Mouse (Mus musculus) midbrain, embryonic 12.5 days (tissue): Measurements from ENCODE around the gene Gk5. TPM values are rescaled to one million over a fixed set of nuclear protein-coding genes. Genes with fewer than 3 reads are reported as not detected.

Experiments used
- ATAC-seq: fragments of 200-750 bp; cut with Nextera tagmentation; 2 replicates; pipeline ENCODE4 v1.8.0; 2017; ENCODE audit warnings: low read depth, moderate TSS enrichment, moderate library complexity; ENCODE audit not compliant: low FRiP score
- H3K27ac ChIP-seq: fragments of 300-500 bp; sonication (generic); replicated peaks from 2 replicates; pipeline ENCODE4 v1.5.1; 2016; ENCODE audit warnings: mild to moderate bottlenecking
- H3K27me3 ChIP-seq: fragments of 300-500 bp; sonication (generic); 2 replicates; pipeline ENCODE4 v1.6.1; 2016; ENCODE audit warnings: mild to moderate bottlenecking
- H3K36me3 ChIP-seq: fragments of 300-500 bp; sonication (generic); 2 replicates; pipeline ENCODE4 v1.6.1; 2016
- H3K4me1 ChIP-seq: fragments of 300-500 bp; sonication (generic); 2 replicates; pipeline ENCODE4 v1.6.1; 2016
- H3K4me2 ChIP-seq: fragments of 300-500 bp; sonication (generic); replicated peaks from 2 replicates; pipeline ENCODE4 v1.6.1; 2016; ENCODE audit warnings: mild to moderate bottlenecking, moderate library complexity
- H3K4me3 ChIP-seq: fragments of 300-500 bp; sonication (generic); 2 replicates; pipeline ENCODE4 v1.5.1; 2016; ENCODE audit warnings: mild to moderate bottlenecking
- H3K9ac ChIP-seq: fragments of 300-500 bp; sonication (generic); replicated peaks from 2 replicates; pipeline ENCODE4 v1.6.1; 2016; ENCODE audit warnings: mild to moderate bottlenecking, moderate library complexity
- H3K9me3 ChIP-seq: fragments of 300-500 bp; sonication (generic); 2 replicates; pipeline ENCODE4 v1.6.1; 2016; ENCODE audit warnings: mild to moderate bottlenecking
- WGBS: fragments of 180-500 bp; shearing (Covaris S2); methylation state at CpG from one replicate; pipeline ENCODE4 v1.1.7; 2016; 5-methylcytosine and 5-hydroxymethylcytosine counted together
- polyA plus RNA-seq: library from polyadenylated mRNA; unstranded; fragments of >200 nt; fragmentation: Nextera tagmentation; extraction: Ambion mirVana; gene quantifications from 2 replicates; pipeline ENCODE4 v1.2.1, GENCODE M21; 2016

Gk5 gene
- polyA plus RNA-seq, 1 experiment from 2014 or later = 3.2 TPM

DNA sequence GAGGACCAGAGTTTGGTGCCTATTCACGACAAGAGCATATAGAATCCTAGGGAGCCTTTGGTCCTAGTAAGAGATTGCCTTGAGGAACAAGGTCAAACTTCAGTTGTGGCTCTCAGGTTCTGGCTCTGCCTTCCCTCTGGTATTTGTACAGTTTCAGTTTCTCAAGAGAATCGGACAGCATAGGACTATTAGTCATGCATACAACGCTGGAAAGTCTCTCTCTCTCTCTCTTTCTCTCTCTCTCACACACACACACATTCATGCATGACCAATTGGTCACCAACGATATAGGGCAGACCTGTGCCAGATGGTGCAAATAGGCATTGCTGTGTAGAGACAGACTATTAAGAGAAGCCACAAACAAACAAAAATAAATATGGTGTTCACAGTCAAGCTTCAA is 946 bp upstream of the Gk5 start:
- Histone ChIP-seq H3K27me3 (no peaks in the 10 kb centered on the region), H3K4me2 (peak overlapping the region; percentile 63), H3K4me1 (0 out of 2 replicates have a peak, but pooled peaks cover 5% of the 10 kb centered on the region), H3K4me3 (peak overlapping the region; percentile 65; the same call in 1 of the 2 replicates), H3K36me3 (no peaks in the 10 kb centered on the region), H3K9ac (no peak overlapping the region), H3K27ac (no peak overlapping the region), H3K9me3 (no peaks in the 10 kb centered on the region)
- no peak for ATAC-seq
- 90% methylated on average over 4 of the region's 4 CpGs for WGBS

DNA sequence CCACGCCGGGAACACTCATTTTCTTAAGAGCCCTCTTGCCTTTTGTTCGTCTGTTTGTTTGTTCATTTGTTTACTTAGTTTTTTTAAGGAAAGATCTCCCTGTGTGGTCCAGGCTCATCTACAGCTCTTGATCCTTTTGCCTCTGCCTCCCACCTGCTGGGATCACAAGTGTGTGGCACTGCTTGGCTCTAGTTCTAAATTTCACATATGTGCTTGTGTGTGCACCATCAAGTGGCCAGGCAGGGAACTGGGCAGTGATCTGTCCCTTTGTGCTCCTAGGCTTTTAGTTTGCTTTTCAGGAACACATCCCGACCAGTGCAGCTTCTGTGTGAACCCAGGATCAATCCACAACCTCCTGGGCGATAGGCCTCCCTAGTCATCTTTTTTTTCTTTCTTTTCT is 8.8 kb downstream of the Gk5 start:
- no peak for ATAC-seq
- Histone ChIP-seq H3K9ac (no peak overlapping the region), H3K9me3 (no peaks in the 10 kb centered on the region), H3K36me3 (no peaks in the 10 kb centered on the region), H3K4me2 (no peak overlapping the region), H3K27ac (no peak overlapping the region), H3K4me1 (no peaks in the 10 kb centered on the region), H3K27me3 (no peaks in the 10 kb centered on the region), H3K4me3 (no peak overlapping the region)
- 51% methylated on average over 5 of the region's 5 CpGs for WGBS

DNA sequence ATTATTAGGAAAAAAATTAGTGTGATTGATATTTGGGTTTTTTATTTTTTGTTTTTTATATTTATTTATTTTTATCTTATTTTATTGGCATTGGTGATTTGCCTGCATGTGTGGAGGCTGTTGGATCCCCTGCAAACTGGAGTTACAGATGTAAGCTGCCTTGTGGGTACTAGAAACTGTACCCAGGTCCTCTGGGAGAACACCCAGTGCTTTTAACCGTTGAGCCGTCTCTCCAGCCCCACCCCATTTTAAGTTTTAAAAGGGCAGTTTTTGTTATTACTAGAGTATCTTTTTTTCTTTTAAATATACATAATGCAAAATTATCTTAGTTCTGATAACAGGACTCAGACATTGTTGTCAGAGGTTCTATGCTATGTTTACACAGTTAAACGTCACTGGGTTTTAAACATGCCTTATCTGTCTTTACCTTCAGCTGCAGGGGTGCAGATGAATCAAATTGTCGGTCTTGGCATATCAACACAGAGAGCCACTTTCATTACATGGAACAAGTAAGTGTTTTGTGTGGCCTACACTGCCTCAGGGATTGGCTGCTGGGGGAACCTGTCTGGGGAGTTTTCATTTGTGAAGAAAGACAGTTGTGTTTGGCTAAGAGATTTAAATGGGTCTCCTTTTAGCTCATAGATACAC is 13.9 kb downstream of the Gk5 start:
- WGBS = 78% methylated on average over 4 of the region's 4 CpGs
- Histone ChIP-seq H3K9me3 (no peaks in the 10 kb centered on the region), H3K36me3 (no peaks in the 10 kb centered on the region), H3K4me3 (no peak overlapping the region), H3K27ac (no peak overlapping the region), H3K4me1 (no peaks in the 10 kb centered on the region; the same call in 1 of the 2 replicates), H3K27me3 (no peaks in the 10 kb centered on the region), H3K4me2 (no peak overlapping the region), H3K9ac (no peak overlapping the region)
- no peak for ATAC-seq

DNA sequence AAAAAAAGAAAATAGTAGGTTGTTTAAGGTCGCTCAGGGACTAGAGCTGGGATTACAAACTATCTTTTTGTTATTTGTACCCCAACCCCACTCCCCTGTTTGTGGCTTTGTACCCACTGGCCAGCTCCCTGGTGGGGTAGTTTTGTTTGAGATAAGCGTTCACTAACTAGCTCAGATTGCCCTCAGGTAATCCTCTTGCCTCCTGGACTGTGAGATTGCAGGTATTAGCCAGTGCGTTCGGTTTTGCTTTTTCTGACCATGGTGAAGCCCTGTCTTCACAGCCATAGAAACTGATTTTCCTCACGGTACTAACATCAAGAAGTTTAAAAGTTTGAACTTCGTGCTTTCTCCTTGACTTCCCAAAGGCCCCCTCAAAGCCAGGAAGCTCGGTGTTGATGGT is 15.3 kb downstream of the Gk5 start:
- Histone ChIP-seq H3K9me3 (no peaks in the 10 kb centered on the region), H3K4me1 (no peaks in the 10 kb centered on the region; the same call in 1 of the 2 replicates), H3K27ac (no peak overlapping the region), H3K4me2 (no peak overlapping the region), H3K4me3 (no peak overlapping the region), H3K27me3 (no peaks in the 10 kb centered on the region), H3K9ac (no peak overlapping the region), H3K36me3 (no peaks in the 10 kb centered on the region)
- no peak for ATAC-seq
- WGBS = 83% methylated on average over 7 of the region's 7 CpGs

DNA sequence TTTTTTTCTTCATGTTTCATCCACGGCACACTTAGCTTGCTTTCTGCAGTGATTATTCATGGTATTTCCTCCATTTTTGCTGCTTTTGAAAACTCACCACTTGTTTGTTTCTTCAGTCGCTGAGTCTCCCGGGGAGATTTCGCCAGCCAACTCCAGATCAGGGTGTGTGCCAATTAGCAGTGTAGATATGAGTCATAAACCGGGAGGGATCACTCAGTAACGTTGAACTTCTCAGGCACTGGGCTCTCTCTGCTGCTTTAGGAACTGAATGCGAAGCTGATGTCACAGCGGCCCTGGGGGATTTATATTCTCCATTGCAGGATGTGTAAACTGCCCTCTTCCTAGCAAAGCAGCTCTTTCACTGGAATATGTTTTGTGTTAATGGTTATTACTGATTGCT is 15.8 kb downstream of the Gk5 start:
- ATAC-seq = no peak
- H3K36me3 ChIP-seq = no peaks in the 10 kb centered on the region
- no peak overlapping the region for H3K4me2 ChIP-seq
- H3K27ac ChIP-seq = no peak overlapping the region
- H3K27me3 ChIP-seq = no peaks in the 10 kb centered on the region
- no peak overlapping the region for H3K4me3 ChIP-seq
- H3K9me3 ChIP-seq = no peaks in the 10 kb centered on the region
- H3K9ac ChIP-seq = no peak overlapping the region
- WGBS = 75% methylated on average over 8 of the region's 8 CpGs
- H3K4me1 ChIP-seq = no peaks in the 10 kb centered on the region; the same call in 1 of the 2 replicates

DNA sequence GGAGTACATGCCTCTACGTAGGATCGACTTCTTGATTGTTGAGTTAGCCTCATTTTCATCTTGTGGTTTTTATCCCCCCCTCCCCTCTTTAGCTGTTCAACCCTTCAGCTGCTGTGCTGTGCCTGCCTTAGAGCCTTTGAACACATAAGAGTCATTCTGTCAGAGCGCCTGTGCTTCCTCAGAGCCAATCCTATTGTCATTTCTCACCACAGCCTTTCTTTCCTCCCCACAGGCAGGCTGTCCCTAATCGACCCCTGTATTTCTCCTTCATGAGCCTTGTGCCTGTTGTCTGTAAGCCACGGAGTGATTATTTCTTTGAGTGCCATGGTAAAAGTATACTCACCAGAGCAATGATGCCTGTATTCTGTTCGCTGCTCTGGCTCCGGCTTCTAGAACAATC is 16.3 kb downstream of the Gk5 start:
- Histone ChIP-seq H3K9ac (no peak overlapping the region), H3K4me1 (no peaks in the 10 kb centered on the region; the same call in 1 of the 2 replicates), H3K36me3 (no peaks in the 10 kb centered on the region), H3K4me2 (no peak overlapping the region), H3K9me3 (no peaks in the 10 kb centered on the region), H3K27me3 (no peaks in the 10 kb centered on the region), H3K27ac (no peak overlapping the region), H3K4me3 (no peak overlapping the region)
- 45% methylated on average over 7 of the region's 7 CpGs for WGBS
- ATAC-seq = no peak

DNA sequence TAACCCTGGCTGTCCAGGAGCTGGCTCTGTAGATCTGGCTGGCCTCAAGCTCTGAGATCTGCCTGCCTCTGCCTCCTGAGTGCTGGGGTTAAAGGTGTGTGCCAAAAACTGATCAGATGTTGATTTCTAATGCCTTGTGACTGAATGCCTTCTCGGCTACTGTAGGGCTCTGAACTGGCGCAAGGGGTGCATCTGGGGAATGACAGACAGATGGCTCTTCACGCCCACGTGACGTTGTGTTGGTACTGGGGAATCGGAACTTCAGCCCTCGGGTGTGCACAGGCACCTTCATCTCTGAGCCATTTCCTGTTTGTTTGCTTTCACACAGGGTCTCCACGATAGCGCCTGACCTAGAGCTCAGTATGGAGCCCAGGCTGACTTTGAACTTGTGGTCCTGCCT is 19.8 kb downstream of the Gk5 start:
- no peaks in the 10 kb centered on the region for H3K36me3 ChIP-seq

DNA sequence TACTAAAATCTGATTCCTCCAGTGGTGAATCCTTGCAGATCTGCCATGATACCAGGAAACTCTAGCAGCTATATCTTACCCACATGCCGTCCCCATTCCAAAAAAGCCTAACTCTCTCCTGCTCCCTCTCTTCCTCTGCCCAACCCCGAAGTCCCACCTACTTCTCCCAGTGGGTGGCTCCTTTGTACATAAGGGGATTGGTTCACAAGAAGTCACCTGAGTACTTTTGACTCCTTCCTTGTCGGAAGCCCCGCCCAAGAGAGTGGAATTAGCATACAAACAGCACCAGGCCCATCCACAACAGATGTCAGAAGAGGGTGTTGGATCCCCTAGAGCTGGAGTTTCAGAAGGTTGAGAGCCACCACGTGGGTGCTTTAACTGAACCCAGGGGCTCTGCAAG is 20.7 kb downstream of the Gk5 start:
- Histone ChIP-seq H3K4me1 (peaks cover 3% of the 10 kb centered on the region; the same call in 1 of the 2 replicates), H3K36me3 (no peaks in the 10 kb centered on the region), H3K9me3 (no peaks in the 10 kb centered on the region), H3K4me3 (no peak overlapping the region), H3K9ac (no peak overlapping the region), H3K27ac (no peak overlapping the region), H3K4me2 (no peak overlapping the region), H3K27me3 (no peaks in the 10 kb centered on the region)
- 38% methylated on average over 5 of the region's 5 CpGs for WGBS
- no peak for ATAC-seq

More for the DNA sequence above, 19.8 kb downstream of the Gk5 start:
- H3K27ac ChIP-seq = no peak overlapping the region
- H3K9ac ChIP-seq = no peak overlapping the region
- H3K4me3 ChIP-seq = no peak overlapping the region
- H3K4me2 ChIP-seq = no peak overlapping the region
- no peak for ATAC-seq
- 93% methylated on average over 9 of the region's 9 CpGs for WGBS
- H3K9me3 ChIP-seq = no peaks in the 10 kb centered on the region
- H3K27me3 ChIP-seq = no peaks in the 10 kb centered on the region
- H3K4me1 ChIP-seq = peaks cover 3% of the 10 kb centered on the region; the same call in 1 of the 2 replicates

DNA sequence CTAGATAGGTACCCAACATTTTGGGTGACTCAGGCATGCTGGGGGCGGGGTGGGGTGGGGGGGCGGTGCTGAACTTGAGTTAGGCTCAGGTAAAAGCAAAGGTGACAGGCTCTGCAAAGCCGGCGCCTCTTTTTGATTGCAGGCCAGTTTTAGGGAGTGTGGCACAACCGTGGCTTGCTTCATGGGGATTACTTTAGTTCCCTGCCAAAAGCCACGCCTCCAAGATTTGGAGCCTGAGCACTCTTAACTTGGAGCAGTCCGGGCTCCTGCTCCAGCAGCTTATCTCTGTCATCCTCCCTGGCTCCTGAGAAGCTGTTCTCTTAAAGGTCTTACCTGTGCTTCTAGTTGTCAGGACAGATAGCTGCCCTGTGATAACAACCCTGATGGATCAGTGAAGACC is 21.8 kb downstream of the Gk5 start:
- H3K4me1 ChIP-seq = 0 out of 2 replicates have a peak, but pooled peaks cover 3% of the 10 kb centered on the region
- no peaks in the 10 kb centered on the region for H3K9me3 ChIP-seq
- no peak for ATAC-seq
- no peaks in the 10 kb centered on the region for H3K36me3 ChIP-seq
- 57% methylated on average over 7 of the region's 7 CpGs for WGBS
- no peaks in the 10 kb centered on the region for H3K27me3 ChIP-seq
- H3K4me3 ChIP-seq = no peak overlapping the region
- H3K27ac ChIP-seq = no peak overlapping the region
- no peak overlapping the region for H3K9ac ChIP-seq
- no peak overlapping the region for H3K4me2 ChIP-seq

DNA sequence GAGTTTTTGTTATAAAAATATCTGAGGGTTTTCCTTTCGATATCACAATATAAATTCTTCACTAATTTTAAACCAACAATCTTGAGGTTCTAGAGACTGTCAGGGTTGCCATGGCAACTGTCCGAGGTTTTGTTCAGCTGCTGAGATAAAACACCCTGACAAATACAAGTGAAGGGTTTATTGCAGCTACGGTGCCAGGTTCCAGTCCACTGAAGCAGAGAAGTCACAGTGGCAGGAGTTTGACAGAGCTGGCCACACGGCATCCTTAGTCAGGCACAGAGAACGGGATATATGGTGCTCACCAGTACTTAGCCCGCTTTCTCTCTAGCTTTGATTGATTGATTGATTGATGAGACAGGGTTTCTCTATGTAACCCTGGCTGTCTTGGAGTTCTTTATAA is 23.3 kb downstream of the Gk5 start:
- no peak for ATAC-seq
- Histone ChIP-seq H3K4me2 (no peak overlapping the region), H3K27me3 (no peaks in the 10 kb centered on the region), H3K9ac (no peak overlapping the region), H3K27ac (no peak overlapping the region), H3K9me3 (no peaks in the 10 kb centered on the region), H3K36me3 (no peaks in the 10 kb centered on the region), H3K4me1 (0 out of 2 replicates have a peak, but pooled peaks cover 3% of the 10 kb centered on the region), H3K4me3 (no peak overlapping the region)
- WGBS = 50% methylated on average over 6 of the region's 6 CpGs

DNA sequence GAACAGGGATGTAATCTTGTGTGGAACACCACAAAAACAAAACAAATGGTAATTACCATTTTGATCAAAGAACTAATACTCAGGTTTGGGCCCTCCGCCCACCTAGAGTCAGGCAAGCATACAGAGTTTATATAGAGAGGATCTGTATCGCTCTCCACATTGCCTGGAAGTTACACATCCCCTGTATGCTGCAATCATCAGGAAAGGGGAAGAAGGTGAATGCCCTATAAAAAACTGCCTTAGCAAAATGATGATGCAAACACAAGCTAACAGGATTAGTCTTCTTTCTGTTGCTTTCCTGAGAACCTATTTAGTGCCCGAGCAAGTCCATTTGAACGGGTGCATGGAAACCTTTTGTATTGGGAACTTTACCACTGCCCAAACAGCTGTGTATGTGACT is 24.5 kb downstream of the Gk5 start:
- Histone ChIP-seq H3K4me1 (0 out of 2 replicates have a peak, but pooled peaks cover 3% of the 10 kb centered on the region), H3K27ac (no peak overlapping the region), H3K27me3 (no peaks in the 10 kb centered on the region), H3K4me2 (no peak overlapping the region), H3K36me3 (no peaks in the 10 kb centered on the region), H3K4me3 (no peak overlapping the region), H3K9me3 (no peaks in the 10 kb centered on the region), H3K9ac (no peak overlapping the region)
- no peak for ATAC-seq
- WGBS = 90% methylated on average over 4 of the region's 4 CpGs

DNA sequence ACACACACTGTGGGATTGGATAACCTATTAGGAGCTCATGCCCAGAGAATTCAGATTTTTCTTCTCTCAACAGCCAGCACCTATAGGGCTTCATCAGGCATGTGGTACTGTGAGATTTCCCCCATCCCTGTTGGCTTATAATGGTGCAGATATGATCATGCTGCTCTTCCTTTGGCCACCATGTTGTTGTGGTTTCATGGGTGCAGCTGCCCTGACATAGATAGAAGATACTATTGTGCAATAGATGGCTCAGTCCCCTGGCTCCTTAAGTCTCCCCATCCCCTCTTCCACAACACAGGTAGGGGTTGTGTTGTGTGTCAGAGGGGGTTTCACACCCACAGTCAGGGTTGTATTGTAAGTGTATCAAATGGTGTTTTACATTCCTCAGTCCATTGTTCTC is 25.7 kb downstream of the Gk5 start:
- Histone ChIP-seq H3K9me3 (no peaks in the 10 kb centered on the region), H3K4me3 (no peak overlapping the region), H3K9ac (no peak overlapping the region), H3K4me2 (no peak overlapping the region), H3K27me3 (no peaks in the 10 kb centered on the region), H3K27ac (no peak overlapping the region), H3K36me3 (no peaks in the 10 kb centered on the region), H3K4me1 (0 out of 2 replicates have a peak, but pooled peaks cover 3% of the 10 kb centered on the region)
- ATAC-seq = no peak

DNA sequence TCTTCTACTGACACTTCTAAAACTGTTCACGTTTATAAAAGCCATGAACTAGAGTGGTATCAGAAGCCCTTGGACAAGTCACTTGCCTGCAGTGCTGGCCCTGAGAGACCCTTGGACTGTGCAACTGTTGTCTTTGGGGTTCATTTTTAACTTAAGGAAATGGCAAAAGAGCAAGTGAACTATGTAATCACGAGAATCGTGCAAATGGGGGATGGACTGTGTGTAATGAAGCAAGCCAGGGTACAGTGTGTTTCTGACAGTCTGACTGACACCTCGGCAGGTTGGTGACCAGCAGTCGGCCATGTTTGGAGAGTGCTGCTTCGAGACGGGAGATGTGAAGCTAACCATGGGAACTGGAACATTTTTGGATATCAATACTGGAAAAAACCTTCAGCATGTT is 33.6 kb downstream of the Gk5 start:
- H3K9me3 ChIP-seq = no peaks in the 10 kb centered on the region
- H3K4me3 ChIP-seq = no peak overlapping the region
- H3K27ac ChIP-seq = no peak overlapping the region
- 93% methylated on average over 7 of the region's 7 CpGs for WGBS
- H3K27me3 ChIP-seq = no peaks in the 10 kb centered on the region
- no peak overlapping the region for H3K9ac ChIP-seq
- ATAC-seq = no peak
- no peaks in the 10 kb centered on the region for H3K4me1 ChIP-seq
- no peak overlapping the region for H3K4me2 ChIP-seq
- no peaks in the 10 kb centered on the region for H3K36me3 ChIP-seq
